In the genomic region with DNA sequence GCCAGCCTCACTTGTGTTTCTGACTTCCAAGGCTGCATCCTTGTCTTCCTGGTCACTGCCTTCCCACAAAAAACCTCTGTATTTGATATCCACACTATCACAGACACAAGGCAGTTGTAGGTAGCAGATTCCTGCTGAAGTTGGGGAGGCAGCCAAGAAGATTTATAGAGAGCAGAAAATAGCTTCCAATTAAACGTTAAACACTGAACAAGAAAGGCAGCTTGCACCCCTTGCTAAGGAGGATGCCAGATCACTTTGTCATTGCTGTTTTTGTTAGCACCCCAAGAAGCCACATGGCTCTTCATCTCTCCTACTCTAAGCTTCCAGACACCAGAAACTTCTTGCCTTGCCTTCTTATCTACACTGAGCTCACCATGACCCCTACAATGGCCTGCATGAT, we compare ENCODE assay signal across 18 mouse cellular contexts.
DNase-seq lines count a peak whose midpoint lies in the region; ATAC-seq lines count a peak whose summit lies in the region.
"Had no signal": no experiment of that assay in that cellular context is flagged by ENCODE, and none has a peak within 500 bp of the region (broad histone marks: within the 10 kb centered on the region; RNA-seq: fewer than 3 reads in every experiment).

No protein-coding gene starts in this region.

- DNase-seq in frontal cortex, postnatal 10 days (ENCODE audit: low spot score in 2 of 2), result no peak
- peak; percentile 38 for DNase-seq in layer of hippocampus, adult 9-11 months
- DNase-seq in layer of hippocampus, adult 11-12 months (ENCODE audit: low spot score), result no peak
- DNase-seq in right cerebral cortex, adult 18-20 months, result peak; percentile 52
- no peak for DNase-seq in right cerebral cortex, postnatal 14 days
- peak; percentile 62 for DNase-seq in telencephalon, adult 2 months (ENCODE audit: low read depth, low spot score)
- DNase-seq: adrenal gland, postnatal 10 days; B cell, adult 2 months; cerebellum, adult 18-20 months; cerebellum, adult 9-11 months; cerebellum, postnatal 36 days; gastrocnemius, postnatal 36 days; heart, adult 18-20 months; heart, postnatal 14 days had no signal

- ATAC-seq in frontal cortex, adult (ENCODE audit: low TSS enrichment), result peak; percentile 63
- ATAC-seq: CD4-positive, CD25-positive, alpha-beta regulatory T cell, adult 4 months; forebrain, embryonic 16.5 days; hindbrain, postnatal 0 days had no signal

Comparison
In these comparisons a context has a peak if more than half of its experiments do, and no peak if none do; other contexts are left out.
1. DNase-seq: peak in layer of hippocampus, adult 9-11 months (single experiment), right cerebral cortex, adult 18-20 months (single experiment) and telencephalon, adult 2 months (single experiment); none in frontal cortex, postnatal 10 days (0 of 2), layer of hippocampus, adult 11-12 months (single experiment) and right cerebral cortex, postnatal 14 days (single experiment).